Mouse (Mus musculus) gastrocnemius, postnatal 25 days (tissue): Measurements from ENCODE around the gene Pkn3. TPM values are rescaled to one million over a fixed set of nuclear protein-coding genes. Genes with fewer than 3 reads are reported as not detected.
A peak's percentile ranks its signal among the peaks of the same experiment; 100 is the strongest.
"Not testable (repeated sequence)": the region's sequence is repeated elsewhere in the genome, so short reads cannot be mapped to it uniquely, and the experiment has no call there.

Source experiments
- DNase-seq: peaks from one replicate; pipeline ENCODE4 v3.0.0; 2022
- long read RNA-seq, 2 experiments: library from polyadenylated mRNA; stranded (forward); transcript quantifications; one replicate each; pipeline ENCODE4 v2.0.0; 2021
- total RNA-seq, 2 experiments: library from RNA; stranded (reverse); gene quantifications; 1 replicate in 1 of 2; 2 replicates in 1 of 2; pipeline ENCODE4 v1.2.3; 2021

The Pkn3 gene
- 1 to 10 TPM; 3.8 to 5.4 TPM for total RNA-seq
- long read RNA-seq, experiment 1, partial matches to known transcripts: 1 of 4 reads
- long read RNA-seq, experiment 1, other reads (novel, unspliced or antisense): 2 of 4 reads
- long read RNA-seq, experiment 2: 0 reads

- DNase-seq: peak; percentile 77
Observed at GRCm38 (mm10) chr2:30077502-30078348, at the start of gene Pkn3. Gene Pkn3 (plus strand): TSS chr2:30077684.

- DNase-seq: no peak
Observed at GRCm38 (mm10) chr2:30032244-30032846, 45.1 kb upstream of the Pkn3 start.

- DNase-seq: no peak
Observed at GRCm38 (mm10) chr2:30032957-30033356, 44.5 kb upstream of the Pkn3 start.

GRCm38 (mm10) chr2:30037762-30038161, 39.7 kb upstream of the Pkn3 start:
- DNase-seq: peak; percentile 30

- DNase-seq: no peak
Observed at GRCm38 (mm10) chr2:30038370-30038769, 39.1 kb upstream of the Pkn3 start.

GRCm38 (mm10) chr2:30039687-30040086, 37.8 kb upstream of the Pkn3 start:
- DNase-seq: no peak

- DNase-seq: no peak
Observed at GRCm38 (mm10) chr2:30042445-30042844, 35.0 kb upstream of the Pkn3 start.

- DNase-seq: no peak
Observed at GRCm38 (mm10) chr2:30044550-30044949, 32.9 kb upstream of the Pkn3 start.

- no peak for DNase-seq
Observed at GRCm38 (mm10) chr2:30047127-30047526, 30.4 kb upstream of the Pkn3 start.

GRCm38 (mm10) chr2:30048101-30048501, 29.4 kb upstream of the Pkn3 start:
- no peak for DNase-seq

GRCm38 (mm10) chr2:30048699-30049388, 28.6 kb upstream of the Pkn3 start, which contains the start of gene Wdr34:
Gene Wdr34 (minus strand): TSS chr2:30048881.
- peak; percentile 96 for DNase-seq

- DNase-seq: no peak
Observed at GRCm38 (mm10) chr2:30049831-30050230, 27.7 kb upstream of the Pkn3 start.

GRCm38 (mm10) chr2:30051992-30052761, 25.3 kb upstream of the Pkn3 start:
- no peak for DNase-seq

- DNase-seq: not testable (repeated sequence)
Observed at GRCm38 (mm10) chr2:30055310-30055709, 22.2 kb upstream of the Pkn3 start.

GRCm38 (mm10) chr2:30056736-30057135, 20.7 kb upstream of the Pkn3 start:
- DNase-seq: no peak

- no peak for DNase-seq
Observed at GRCm38 (mm10) chr2:30057223-30057904, 20.1 kb upstream of the Pkn3 start, which contains the start of gene Set. Gene Set (plus strand): TSS chr2:30057378.

GRCm38 (mm10) chr2:30058418-30058817, 19.1 kb upstream of the Pkn3 start:
- DNase-seq: no peak

GRCm38 (mm10) chr2:30061215-30062166, 16.0 kb upstream of the Pkn3 start:
- DNase-seq: peak; percentile 22

GRCm38 (mm10) chr2:30062249-30063093, 15.0 kb upstream of the Pkn3 start:
- peak; percentile 57 for DNase-seq
